9 mouse cellular contexts compared by ENCODE assay signal in genomic region chr6:82041488-82042295, GRCm38 (mm10). TPM values are rescaled to one million over a fixed set of nuclear protein-coding genes. Genes with fewer than 3 reads are reported as not detected.
DNase-seq lines count a peak whose midpoint lies in the region; ATAC-seq and TF ChIP-seq lines count a peak whose summit lies in the region.
"Had no signal": no experiment of that assay in that cellular context is flagged by ENCODE, and none has a peak within 500 bp of the region (broad histone marks: within the 10 kb centered on the region; RNA-seq: fewer than 3 reads in every experiment).

No protein-coding gene starts in this region.

- peak; percentile 27 for DNase-seq in gastrocnemius, postnatal 10 days
- DNase-seq in gastrocnemius, adult 18-20 months (ENCODE audit: low spot score), result no peak
- peak; percentile 32 for DNase-seq in adrenal gland, postnatal 25 days
- DNase-seq in kidney, adult 18-20 months, result peak; percentile 84
- DNase-seq in lung, embryonic 14.5 days, result peak; percentile 74
- peak; percentile 62 for DNase-seq in retina, postnatal 1 day
- no peak for DNase-seq in layer of hippocampus, postnatal 25 days (ENCODE audit: extremely low spot score in 1 of 2, low spot score in 1 of 2)

- TF ChIP-seq CTCF in lung, embryonic 14.5 days (IDR thresholded peaks at IDR 0.05; ENCODE audit: low read depth), result no peak

- peak; percentile 23; the same call in 1 of the 2 replicates for ATAC-seq in granulocyte monocyte progenitor cell, adult 5-6 weeks (replicated peaks; ENCODE audit: poor library complexity, severe bottlenecking)
- peak; percentile 83 for ATAC-seq in lung, embryonic 14.5 days (ENCODE audit: insufficient read depth)

- H3K4me3 ChIP-seq in lung, embryonic 14.5 days (ENCODE audit: low read depth, low read length), result peak overlapping the region; percentile 70

- peaks cover 31% of the 10 kb centered on the region for H3K4me1 ChIP-seq in lung, embryonic 14.5 days (ENCODE audit: insufficient read depth)

- WGBS in lung, embryonic 14.5 days, result under 1% methylated on average over 49 of the region's 50 CpGs

- H3K27ac ChIP-seq in lung, embryonic 14.5 days (ENCODE audit: low read depth), result peak overlapping the region; percentile 88

- H3K27me3 ChIP-seq in lung, embryonic 14.5 days (ENCODE audit: insufficient read depth, low read length), result no peaks in the 10 kb centered on the region

- no peaks in the 10 kb centered on the region for H3K9me3 ChIP-seq in lung, embryonic 14.5 days (ENCODE audit: low read depth, low read length)

- peak overlapping the region; percentile 87 for H3K9ac ChIP-seq in lung, embryonic 14.5 days

- peak overlapping the region; percentile 78 for H3K4me2 ChIP-seq in lung, embryonic 14.5 days

- H3K36me3 ChIP-seq in lung, embryonic 14.5 days (ENCODE audit: insufficient read depth), result peaks cover 7% of the 10 kb centered on the region; the same call in 1 of the 2 replicates

RNA-seq across cellular contexts. Expression of gene Eva1a, which starts 0.8 kb away (rescaled TPM):
- total RNA-seq in gastrocnemius, postnatal 10 days (2021), result 1 to 10 TPM; 2.0 to 2.1 TPM
- 1 to 10 TPM in 1 of 2 experiments, under 1 TPM in 1; 0.66 to 1.2 TPM for total RNA-seq in gastrocnemius, adult 18-20 months (2021)
- 1.8 and 3.1 TPM in 2 replicates for total RNA-seq in adrenal gland, postnatal 25 days (2021)
- total RNA-seq in granulocyte monocyte progenitor cell, adult 5-6 weeks (2014; fragmentation: Nextera tagmentation), result not detected in 2 replicates
- not detected in 2 replicates for total RNA-seq in granulocyte monocyte progenitor cell, adult 5-6 weeks (2017)
- polyA plus RNA-seq in lung, embryonic 14.5 days (2014; fragmentation: Nextera tagmentation; extraction: Ambion mirVana), result 46.5 and 53.7 TPM in 2 replicates
- total RNA-seq in layer of hippocampus, postnatal 25 days (2021), result 10 to 100 TPM; 14.6 to 16.9 TPM
- total RNA-seq: MEL had no signal

Comparison
In these comparisons a context has a peak if more than half of its experiments do, and no peak if none do; other contexts are left out.
1. DNase-seq: peak in gastrocnemius, postnatal 10 days (single experiment), adrenal gland, postnatal 25 days (single experiment), kidney, adult 18-20 months (single experiment), lung, embryonic 14.5 days (single experiment) and retina, postnatal 1 day (single experiment); none in gastrocnemius, adult 18-20 months (single experiment) and layer of hippocampus, postnatal 25 days (0 of 2).